Mouse (Mus musculus): ENCODE data around the gene Mrpl18.

DNA sequence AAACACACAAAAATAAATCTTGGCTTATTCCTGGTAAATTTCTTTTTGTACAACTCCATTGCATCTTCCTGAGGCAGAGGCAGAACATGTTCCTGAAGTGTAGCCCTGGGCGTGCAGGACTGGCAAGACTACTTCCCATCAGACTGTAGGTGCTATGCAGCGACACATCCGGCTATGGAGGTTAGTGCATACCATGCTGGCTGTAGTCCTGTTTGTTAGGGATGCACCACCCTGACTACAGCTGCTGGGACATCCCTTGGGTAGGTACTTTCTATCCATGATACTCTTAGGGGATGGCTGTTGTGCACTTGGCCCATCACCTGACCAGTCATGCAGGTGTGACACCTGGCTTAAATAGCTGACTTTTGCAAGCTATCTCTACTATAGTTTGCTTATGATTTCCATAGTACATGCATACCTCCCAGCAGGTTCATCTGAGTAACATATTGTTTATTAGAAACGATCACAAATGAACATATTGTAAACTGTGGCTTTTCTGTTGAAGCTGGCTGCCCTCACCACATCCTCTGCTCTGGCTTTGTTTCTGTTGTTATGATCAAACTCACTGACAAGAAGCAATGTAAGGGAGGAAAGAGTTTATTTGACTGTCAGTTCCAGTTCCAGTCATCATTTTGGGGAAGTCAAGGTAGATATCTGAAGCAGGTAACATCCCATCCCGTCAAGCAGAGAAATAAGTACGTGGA is 26.5 kb upstream of the Mrpl18 start:
- TF ChIP-seq ELF1 (IDR thresholded peaks at IDR 0.05; ENCODE audit: low read depth, low read length) (no peak), ZC3H11A (IDR thresholded peaks at IDR 0.05; ENCODE audit: low read depth, low read length) (no peak), GATA1 (IDR thresholded peaks at IDR 0.05; ENCODE audit: low read depth, low read length) (no peak), CTCF (IDR thresholded peaks at IDR 0.05 in 2 of 3, conservative IDR thresholded peaks at IDR 0.05 in 1 of 3; ENCODE audit: control insufficient read depth in 1 of 3, insufficient read depth in 1 of 3, low read depth in 2 of 3, low read length in 3 of 3, poor library complexity in 1 of 3, severe bottlenecking in 1 of 3) (no peak), POLR2A (IDR thresholded peaks at IDR 0.05; ENCODE audit: control insufficient read depth in 1 of 2, insufficient read depth in 1 of 2, low read depth in 1 of 2, low read length in 2 of 2, poor library complexity in 1 of 2) (no peak; a peak in 1 of 4 replicates), UBTF (IDR thresholded peaks at IDR 0.05; ENCODE audit: borderline replicate concordance, insufficient read depth, low read depth, low read length) (no peak), TCF12 (IDR thresholded peaks at IDR 0.05; ENCODE audit: low read depth, low read length) (no peak)

All from MEL (cell line).